Mouse (Mus musculus) large intestine, adult 2 months (tissue): ENCODE results near the gene Cdh1. TPM values are rescaled to one million over a fixed set of nuclear protein-coding genes. Genes with fewer than 3 reads are reported as not detected.
"Not testable (repeated sequence)": the region's sequence is repeated elsewhere in the genome, so short reads cannot be mapped to it uniquely, and the experiment has no call there.

Experiments used
- DNase-seq: peaks from one replicate; pipeline ENCODE4 v3.0.0-alpha.2; 2012; ENCODE audit warnings: low read depth, low spot score
- WGBS: fragments of 180-500 bp; shearing (Covaris S2); methylation state at CpG from one replicate; pipeline ENCODE4 v1.1.7; 2018; 5-methylcytosine and 5-hydroxymethylcytosine counted together
- polyA plus RNA-seq: library from polyadenylated mRNA; depleted of rRNA; stranded (reverse); fragments of >200 nt; gene quantifications from 2 replicates; pipeline ENCODE4 v1.2.3, GENCODE M21; 2012; rRNA removed

Gene Cdh1
- polyA plus RNA-seq = 167 and 291 TPM in 2 replicates

DNA sequence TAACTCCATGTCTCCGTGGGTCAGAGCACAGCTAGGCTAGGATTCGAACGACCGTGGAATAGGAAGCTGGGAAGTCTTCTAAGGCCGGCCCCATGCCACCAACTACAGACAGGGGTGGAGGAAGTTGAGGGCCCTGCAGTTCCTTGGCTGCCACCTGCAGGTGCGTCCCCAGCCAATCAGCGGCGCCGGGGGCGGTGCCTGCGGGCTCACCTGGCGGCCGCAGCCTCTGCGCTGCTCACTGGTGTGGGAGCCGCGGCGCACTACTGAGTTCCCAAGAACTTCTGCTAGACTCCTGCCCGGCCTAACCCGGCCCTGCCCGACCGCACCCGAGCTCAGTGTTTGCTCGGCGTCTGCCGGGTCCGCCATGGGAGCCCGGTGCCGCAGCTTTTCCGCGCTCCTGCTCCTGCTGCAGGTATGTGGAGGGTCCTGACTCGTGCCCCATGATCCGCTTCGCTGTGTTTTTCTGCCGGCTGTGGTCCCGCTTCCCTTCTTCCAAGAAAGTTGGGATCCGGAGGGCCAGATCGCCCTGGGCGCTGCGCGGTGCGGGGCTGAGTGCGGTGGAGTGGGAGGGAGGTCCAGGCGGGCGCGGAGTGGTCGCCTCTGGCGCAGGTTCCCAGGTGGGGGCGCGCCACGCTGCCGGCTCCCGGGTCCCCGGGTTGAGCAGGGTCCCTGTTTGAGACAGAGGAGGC is at the start of gene Cdh1:
Gene Cdh1, plus strand, starts transcription at position 221 of the 689 bp plus-strand sequence.
- 1% methylated on average over 53 of the region's 53 CpGs for WGBS
- no peak for DNase-seq

DNA sequence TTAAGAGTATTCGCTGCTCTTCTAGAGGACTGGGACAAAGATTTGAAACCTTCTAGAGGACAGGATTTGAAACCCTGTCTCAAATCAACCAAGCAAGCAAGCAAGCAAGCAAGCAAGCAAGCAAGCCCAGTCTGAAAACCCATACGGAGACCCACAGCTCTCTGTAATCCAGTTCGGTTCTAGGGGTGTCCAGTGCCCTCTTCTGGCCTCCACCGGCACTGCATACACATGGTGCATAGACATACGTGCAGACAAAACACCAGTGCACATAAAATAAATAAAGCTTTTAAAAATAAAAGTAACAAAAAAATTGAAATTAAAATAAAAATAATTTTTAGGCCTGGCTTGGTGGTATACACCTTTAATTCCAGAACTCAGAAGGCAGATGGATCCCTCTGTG is 49.1 kb upstream of the Cdh1 start:
- no peak for DNase-seq
- WGBS = 97% methylated on average over 5 of the region's 5 CpGs

DNA sequence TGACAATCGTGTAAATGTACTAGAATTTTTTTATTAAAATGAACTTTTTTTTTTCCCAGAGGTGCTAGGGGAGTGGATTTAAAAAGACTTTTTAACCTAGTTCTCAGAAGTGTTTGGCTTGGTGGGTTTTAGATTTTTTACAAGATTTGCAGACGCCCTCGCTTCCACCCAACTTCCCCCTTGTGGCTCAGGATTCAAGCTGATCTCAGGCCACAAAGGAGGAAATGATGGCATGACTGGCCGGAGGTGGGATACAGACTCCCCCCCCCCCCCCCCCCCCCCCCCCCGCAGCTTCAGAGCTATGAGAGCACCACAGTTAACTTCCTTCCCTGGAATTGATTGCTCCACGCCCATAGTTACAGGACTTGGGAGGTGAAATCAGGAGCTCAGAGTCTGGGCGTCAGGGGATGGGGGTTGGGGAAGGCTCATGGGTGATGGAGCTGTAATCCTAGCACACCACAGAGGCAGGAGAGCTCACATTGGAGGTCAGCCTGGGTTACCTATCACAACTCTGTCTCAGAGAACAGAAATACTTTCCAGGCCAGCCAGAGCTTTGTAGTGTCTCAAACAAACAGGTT is 47.0 kb upstream of the Cdh1 start:
- 48% methylated on average over 6 of the region's 7 CpGs for WGBS

DNA sequence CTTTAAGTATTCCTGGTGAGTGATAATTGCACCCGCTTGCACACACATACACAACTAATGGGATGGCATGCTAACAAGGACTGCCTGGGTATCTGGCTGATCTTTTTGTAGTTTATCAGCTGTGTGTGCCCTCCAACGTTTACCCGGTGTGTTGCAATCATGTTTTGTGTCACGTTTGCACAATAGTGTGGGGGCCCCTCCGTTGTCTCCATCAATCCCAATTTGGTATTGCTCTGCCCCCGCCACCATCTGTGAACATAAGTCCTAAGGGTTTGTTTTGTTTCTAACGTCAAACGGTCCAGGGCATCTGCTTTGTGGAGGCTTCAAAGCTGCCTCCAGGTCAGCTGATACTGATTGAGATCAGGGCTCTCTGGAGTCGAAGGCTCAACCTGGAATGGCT is 43.3 kb upstream of the Cdh1 start:
- no peak for DNase-seq
- 56% methylated on average over 9 of the region's 9 CpGs for WGBS

More for the DNA sequence above, 47.0 kb upstream of the Cdh1 start:
- DNase-seq = no peak

DNA sequence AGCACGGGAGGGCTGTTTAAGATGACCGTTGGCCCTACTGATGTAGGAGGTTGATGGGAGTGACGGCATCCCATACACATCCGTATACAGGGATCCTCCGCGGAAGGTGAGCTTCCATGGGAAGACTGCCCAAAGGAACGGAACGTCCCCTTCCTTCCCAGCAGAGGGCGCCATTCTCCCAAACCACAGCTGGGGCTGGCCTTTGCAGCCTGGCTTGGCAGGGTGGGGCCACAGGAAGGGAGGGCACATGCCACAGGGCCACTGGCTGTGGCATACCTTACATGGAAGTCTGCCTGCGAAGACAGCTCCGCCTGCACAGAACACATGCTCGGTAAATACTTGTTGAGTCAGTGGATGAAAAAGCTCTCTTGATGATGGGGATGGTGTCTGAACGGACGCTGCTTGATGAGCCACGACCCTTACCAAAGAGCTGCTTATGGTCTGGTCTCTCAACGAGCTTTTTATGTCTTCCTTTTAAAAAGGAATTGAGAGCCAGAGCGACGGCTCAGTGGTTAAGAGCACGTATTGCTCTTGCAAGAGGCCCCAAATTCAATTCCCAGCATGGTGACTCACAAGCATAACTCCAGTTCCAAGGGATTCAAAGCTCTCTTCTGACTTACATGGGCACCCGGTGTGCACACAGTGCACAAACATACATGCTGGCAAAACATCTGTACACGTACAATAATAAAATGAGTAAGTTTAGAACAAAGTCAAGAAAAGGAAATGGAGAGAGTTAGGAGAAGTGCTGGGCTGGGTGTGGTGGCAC is 41.9 kb upstream of the Cdh1 start:
- WGBS = 9% methylated on average over 21 of the region's 21 CpGs
- peak; percentile 92 for DNase-seq

DNA sequence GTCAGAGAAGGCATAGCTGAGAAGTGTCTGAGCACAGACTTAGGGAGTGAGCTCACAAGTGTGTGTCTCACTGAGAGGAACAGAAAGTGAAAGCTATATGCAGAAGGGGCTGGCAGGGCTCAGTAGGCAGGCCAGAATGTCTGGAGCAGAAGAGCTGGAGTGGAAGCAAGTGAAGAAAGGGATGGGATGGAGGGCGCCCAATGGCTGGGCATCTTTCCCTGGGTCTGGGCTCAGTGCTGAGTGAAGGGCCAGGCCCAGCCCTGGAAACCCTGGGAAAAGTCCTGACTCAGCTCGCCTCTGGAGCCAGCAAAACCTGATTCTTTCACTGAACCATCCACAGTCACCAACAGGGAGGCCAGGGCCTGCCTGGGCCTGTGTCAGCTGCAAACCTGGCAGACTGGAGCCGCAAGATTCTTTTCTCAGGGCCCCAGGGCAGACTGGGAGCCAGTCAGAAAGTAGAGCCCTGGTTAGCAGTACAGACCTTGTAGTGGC is 39.4 kb upstream of the Cdh1 start:
- no peak for DNase-seq
- WGBS = 63% methylated on average over 3 of the region's 3 CpGs

DNA sequence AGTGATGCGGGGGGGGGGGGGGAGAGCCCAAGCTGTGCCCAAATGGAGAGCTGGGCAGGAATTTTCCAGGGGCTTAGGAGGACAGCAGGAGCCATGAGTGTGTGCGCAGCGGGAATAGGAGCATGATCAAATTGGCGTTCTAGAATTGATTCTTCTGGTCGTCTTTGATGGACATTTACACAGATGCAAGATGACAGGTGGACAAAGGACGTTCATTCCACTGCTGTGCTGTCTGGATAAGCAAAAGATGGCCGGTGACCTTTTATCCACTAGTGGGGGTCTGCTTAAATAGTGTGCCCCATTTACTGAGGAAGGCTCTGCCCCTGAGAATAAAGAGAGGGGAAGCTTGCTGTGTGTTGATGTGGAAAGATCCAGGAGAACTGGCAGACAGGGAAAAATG is 34.1 kb upstream of the Cdh1 start:
- WGBS = 93% methylated on average over 7 of the region's 7 CpGs
- DNase-seq = no peak

DNA sequence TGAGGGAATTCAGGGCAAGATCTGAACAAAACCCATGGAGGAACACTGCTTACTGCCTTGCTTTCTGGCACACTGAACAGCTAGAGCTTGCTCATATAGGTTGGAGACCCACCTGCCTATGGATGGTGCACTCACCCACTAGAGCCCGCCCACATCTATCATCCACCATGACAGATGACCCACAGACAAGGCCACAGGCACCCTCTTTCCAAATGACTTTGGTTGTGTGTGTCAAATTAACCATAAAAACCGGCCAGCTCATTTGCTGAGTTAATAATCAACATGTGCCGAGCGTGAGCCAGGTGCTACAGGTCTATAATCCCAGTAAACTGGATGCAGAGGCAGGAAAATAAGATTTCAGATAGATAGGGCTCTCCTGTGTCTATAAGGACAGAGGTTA is 32.8 kb upstream of the Cdh1 start:
- DNase-seq = no peak
- WGBS = 32% methylated on average over 4 of the region's 4 CpGs

DNA sequence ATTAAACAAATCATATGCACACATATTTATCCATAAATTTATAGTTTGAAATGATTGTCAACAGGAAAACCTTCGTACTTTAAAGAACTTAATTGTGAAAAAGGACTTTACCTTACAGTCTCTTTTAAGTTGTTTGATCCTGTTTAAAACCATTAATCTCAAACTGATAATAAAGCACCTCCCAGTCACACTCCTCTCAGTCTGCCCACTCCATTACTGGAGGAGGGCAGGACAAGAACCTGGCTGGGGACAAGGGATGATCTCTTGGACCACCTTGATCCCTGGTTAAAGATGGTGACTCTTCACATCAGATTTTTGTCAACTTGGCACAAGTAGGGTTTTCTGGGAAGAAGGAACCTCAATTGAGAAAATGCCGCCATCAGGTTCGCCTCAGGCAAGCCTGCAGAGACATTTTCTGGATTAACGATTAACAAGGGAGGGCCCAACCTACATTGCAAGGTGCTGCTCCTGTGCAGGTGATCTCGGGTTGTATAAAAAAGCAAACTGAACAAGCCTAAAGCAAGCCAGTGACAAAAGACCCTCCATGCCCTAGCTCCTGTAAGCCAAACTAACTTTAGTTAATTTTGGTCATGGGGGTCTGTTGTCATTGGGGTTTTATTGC is 31.5 kb upstream of the Cdh1 start:
- DNase-seq = no peak
- WGBS = 29% methylated on average over 5 of the region's 5 CpGs

DNA sequence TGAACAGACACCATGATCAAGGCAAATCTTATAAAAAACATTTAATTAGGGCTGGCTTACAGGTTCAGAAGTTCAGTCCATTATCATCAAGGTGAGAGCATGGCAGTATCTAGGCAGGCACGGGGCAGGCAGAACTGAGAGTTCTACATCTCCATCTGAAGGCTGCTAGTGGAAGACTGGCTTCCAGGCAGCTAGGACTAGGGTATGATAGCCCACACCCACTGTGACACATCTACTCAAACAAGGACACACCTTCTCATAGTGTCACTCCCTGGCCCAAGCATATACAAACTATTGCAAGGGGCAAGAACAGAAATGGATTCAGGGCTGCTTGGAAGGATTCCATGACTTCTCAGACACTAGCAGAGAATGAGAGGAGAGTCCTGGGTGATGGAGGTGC is 31.0 kb upstream of the Cdh1 start:
- DNase-seq = not testable (repeated sequence)
- WGBS = 32% methylated on average over 1 of the region's 1 CpGs

DNA sequence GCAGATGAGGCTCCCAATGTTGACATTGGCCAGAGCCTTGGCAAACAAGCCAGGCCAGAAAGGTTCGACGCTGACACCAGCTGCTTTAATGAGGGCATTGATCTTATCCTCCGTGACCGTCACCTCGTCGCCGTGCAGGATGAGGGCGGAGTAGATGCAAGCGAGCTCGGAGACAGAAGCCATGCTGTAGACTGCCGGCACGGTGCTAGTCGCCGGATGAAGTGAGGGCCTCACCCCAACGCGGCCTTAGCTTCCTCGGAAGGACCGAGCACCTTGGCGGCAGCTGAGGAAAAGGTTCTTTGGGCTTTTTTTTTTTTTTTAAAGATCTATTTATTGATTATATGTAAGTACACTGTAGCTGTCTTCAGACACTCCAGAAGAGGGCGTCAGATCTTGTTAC is 30.0 kb upstream of the Cdh1 start, which contains the start of gene Gm10073:
Gene Gm10073, minus strand, starts transcription at position 294 of the 400 bp plus-strand sequence.
- not testable (repeated sequence) for DNase-seq
- 16% methylated on average over 20 of the region's 20 CpGs for WGBS

DNA sequence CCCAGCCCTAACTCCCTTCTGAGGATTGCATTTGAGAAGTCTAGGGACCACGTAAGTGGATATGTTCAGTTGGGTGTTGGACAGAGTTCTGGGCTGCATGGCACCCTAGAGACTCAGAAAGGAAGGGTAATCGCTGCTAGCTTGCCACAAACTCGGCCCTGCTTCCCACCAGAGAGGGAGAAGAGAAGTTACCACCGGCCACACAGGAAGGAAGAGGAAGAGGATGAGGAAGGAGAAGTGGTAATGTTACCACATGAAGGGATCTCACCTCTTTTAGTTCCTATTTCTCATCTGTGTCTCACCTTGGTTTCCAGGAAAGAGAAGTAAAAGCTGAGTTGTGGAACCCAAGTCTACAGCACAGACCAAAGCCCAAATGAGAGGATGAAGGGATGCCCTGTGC is 28.9 kb upstream of the Cdh1 start:
- 83% methylated on average over 4 of the region's 4 CpGs for WGBS
- DNase-seq = no peak

DNA sequence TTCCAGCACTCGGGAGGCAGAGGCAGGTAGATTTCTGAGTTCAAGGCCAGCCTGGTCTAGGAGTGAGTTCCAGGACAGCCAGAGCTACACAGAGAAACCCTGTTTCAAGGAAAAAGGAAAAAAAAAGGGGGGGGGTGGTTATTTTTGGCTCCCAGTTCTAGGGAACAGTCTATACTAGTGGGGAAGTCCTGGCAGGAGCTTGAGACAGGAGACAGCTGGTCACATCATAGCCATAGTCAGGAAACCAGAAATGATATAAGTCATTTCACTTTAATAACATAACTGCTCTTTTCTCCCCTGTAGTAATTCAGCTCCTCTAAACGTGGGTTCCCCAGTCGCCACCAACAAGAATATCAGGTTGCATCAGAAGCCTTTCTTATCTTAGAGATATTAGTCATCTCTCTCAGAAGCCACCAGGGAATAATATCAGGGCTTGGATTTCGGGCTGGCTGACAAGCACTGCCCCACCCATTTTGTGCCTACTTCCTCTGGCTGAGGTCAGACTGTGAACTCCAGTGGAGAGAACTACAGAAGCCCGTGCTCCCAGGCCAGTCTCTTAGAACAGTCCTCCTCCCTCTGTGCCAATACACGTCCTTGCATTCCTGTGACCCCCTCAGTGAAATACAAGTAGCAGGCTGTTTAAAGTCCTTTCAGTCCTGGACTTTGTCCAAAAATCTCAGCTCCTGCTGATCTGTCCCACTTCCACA is 26.1 kb upstream of the Cdh1 start:
- 8% methylated on average over 6 of the region's 6 CpGs for WGBS
- DNase-seq = no peak

DNA sequence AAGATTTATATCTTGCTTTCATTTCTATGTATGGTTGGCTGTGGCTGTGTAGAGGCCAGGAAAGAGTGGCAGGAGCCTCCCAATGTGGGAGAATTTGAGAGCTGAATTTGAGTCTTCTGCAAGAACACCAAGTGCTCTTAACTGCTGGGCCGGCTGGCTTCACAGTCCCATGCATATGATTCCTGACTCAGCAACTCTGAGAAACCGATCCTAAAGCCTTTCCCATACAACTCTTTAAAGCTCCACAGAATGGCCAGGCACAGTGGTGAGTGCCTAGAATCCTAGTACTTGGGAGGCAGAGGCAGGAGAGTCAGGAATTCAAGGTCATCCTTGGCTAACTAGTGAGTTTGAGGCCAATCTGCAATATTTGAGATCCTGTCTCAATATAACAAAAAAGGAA is 23.6 kb upstream of the Cdh1 start:
- no peak for DNase-seq
- 84% methylated on average over 2 of the region's 2 CpGs for WGBS

DNA sequence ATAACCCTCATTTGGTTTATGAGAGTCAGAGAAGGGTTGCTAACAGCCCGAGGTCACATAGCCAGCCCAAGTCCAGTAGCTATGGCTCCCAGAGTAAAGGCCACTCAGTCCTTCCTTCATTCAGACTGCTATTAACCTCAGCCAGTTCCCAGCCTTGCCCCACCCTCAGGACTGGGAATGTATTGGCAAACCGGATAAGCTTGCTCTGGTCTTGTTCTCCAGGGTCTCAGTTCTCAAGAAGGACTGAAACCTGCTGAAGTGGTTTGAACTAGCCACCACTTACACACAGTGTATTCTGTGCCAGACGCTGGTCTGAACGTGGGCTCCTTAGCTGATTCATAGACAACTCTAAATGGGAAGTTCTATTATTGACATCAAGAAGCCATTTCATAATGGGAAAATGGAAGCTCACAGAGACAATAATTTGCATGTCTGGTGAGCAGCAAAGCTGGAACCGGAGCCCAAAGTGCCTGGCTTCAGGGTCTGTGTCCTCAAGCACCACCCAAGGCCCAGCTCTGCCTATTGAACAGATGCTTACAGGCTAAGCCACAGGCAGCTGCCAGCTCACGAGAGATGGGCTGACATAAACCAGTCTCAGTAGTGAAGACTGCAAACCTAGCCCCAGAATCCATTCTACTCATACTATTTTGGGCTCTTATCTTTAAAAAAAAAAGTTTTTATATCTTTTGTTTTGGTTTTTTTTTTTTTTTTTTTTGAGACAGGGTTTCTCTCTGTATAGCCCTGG is 21.6 kb upstream of the Cdh1 start:
- WGBS = 33% methylated on average over 6 of the region's 6 CpGs
- no peak for DNase-seq

DNA sequence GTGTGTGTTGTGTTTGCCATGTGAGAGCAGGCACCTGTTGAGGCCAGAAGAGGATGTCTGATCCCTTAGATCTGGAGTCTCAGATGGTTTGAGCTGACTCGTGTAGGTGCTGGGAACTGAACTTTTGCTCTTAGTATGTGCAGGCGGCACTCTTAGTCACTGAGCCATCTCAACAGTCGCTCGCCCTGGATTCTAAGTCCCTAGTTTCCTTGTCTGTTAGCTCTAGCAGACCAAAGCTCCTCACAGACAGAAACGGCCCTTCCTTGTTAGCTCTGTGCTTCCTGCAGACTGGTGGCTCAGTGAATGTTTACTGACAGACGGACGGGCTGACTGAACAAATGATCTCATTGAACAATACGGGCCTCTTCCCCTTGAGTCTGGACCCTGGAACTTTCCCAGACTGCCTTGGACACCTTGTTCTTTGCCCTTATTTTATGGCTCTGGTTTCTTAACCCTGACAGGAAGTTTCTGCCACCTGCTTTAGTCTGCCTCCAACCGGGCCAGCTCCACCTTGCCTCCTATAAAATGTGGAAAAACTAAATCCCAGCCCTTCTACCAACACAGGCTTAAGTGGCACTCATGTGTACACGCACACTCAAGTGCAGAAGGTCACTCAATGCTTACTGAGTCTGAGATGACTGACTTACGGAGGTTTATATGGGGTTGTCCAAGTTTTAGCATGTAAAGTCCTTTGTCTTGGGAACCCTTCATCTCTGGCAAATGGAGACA is 18.0 kb upstream of the Cdh1 start:
- WGBS = 17% methylated on average over 11 of the region's 11 CpGs

DNA sequence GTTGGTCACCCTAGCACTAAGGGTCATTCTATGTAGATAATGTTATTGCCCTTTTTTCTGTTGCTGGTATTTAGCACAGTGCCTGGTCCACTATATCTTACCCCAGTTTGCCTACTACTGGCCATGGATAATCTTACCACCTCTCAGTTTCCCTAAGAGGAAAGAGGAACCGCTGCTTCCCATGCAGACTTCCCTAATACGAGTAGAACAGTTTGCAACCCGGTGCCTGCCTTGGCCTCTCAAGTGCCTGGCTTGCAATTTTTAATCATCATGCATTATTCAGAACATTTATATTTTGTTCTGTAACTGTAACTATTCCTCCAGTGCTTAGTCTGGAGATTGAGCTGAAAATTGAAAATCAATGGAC is 17.5 kb upstream of the Cdh1 start:
- 66% methylated on average over 3 of the region's 3 CpGs for WGBS

More for the DNA sequence above, 18.0 kb upstream of the Cdh1 start:
- peak; percentile 94 for DNase-seq

DNA sequence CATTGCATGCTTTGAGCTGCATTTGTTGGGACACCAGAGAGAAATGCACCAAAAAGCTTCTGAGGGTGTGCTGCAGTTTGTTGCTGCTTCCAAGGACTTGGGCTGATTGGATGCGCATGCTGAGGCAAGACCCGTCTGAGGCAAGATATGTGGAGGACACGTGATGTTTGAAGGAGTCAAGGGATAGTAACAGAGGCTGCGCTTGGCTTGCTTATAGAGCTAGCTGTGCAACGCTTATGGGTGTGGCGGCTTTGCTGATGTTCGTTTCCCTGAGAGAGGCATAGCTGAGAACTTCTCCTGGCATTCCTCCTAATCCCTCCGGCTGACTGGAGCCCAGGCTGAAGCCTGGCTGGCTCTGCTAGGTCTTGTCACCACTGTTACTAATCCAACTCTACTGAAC is 16.3 kb upstream of the Cdh1 start:
- DNase-seq = no peak
- WGBS = 29% methylated on average over 8 of the region's 8 CpGs

More for the DNA sequence above, 17.5 kb upstream of the Cdh1 start:
- no peak for DNase-seq
